Mouse (Mus musculus): ENCODE data around the gene Adprhl2. TPM values are rescaled to one million over a fixed set of nuclear protein-coding genes. Genes with fewer than 3 reads are reported as not detected.

The Adprhl2 gene
- polyA plus RNA-seq, 1 experiment, result 48.2 TPM

- DNase-seq (ENCODE audit: low spot score), result no peak
Observed at GRCm38 (mm10) chr4:126306058-126306457, 15.4 kb downstream of the Adprhl2 start.

DNA sequence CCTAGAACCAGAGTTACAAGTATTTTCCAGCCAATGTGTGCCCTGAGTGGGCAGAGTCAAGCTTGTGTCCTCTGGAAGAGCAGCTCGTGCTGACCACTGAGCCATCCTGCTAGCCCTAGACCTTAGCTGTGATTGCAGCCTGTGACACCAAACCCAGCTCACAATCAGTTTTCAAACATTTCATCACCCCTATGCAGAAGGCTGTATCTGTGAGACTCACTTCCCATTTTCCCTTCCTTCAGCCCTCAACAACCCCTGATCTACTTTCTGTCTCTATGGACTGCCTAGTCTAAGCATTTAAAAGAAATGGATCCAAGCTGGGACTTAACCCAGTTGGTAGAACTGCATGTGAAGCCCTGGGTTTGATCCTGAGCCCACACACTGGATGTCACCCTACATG lies 16.1 kb downstream of the Adprhl2 start:
- DNase-seq (ENCODE audit: low spot score), result no peak

- no peak for DNase-seq (ENCODE audit: low spot score)
Observed at GRCm38 (mm10) chr4:126303877-126304276, 17.6 kb downstream of the Adprhl2 start.

GRCm38 (mm10) chr4:126301584-126302309 lies 19.8 kb downstream of the Adprhl2 start:
- peak; percentile 19 for DNase-seq (ENCODE audit: low spot score)

GRCm38 (mm10) chr4:126300916-126301583 lies 20.5 kb downstream of the Adprhl2 start:
- DNase-seq (ENCODE audit: low spot score), result peak; percentile 34

- DNase-seq (ENCODE audit: low spot score), result peak; percentile 53
Observed at GRCm38 (mm10) chr4:126296617-126297101, 24.8 kb downstream of the Adprhl2 start.

DNA sequence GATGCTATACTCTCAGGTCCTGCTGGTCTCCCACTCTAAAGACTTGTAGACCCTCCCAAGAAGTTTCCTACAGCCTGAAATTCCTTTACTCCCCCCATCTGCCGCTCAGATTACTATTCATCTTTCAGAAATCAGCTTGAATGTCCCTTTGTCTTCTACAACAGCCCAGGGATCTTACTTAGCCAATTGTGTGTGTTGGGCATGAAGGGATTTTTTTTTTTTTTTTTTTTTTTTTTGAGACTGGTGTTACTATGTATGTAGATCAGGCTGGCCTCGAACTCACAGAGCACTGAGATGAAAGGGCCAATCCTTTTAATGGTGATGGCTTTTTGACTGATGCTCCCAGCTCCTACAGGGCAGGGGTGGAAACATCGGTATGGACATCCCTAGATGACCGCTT lies 25.6 kb downstream of the Adprhl2 start:
- DNase-seq (ENCODE audit: low spot score), result no peak

- DNase-seq (ENCODE audit: low spot score), result peak; percentile 16
Observed at GRCm38 (mm10) chr4:126295152-126295551, 26.4 kb downstream of the Adprhl2 start.

DNA sequence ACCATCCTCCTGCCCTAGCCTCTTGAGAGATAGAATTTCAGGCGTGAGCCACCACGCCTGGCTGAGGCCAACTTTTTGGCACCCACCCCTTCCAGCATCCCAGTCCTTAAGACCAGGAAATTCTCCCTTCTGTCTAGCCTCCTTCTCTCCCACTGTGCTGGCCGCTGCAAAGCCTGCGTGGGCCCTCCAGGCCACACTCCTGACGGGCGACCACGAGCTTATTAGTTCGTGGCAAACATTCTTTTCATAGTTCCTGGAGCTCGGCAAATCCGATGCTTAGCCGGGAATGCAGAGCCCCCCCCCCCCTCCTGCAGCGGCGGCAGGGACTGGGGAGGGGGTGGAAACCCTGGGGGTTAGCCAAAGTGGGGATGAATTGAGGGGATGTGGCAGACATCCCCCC lies 30.3 kb downstream of the Adprhl2 start:
- DNase-seq (ENCODE audit: low spot score), result no peak

DNA sequence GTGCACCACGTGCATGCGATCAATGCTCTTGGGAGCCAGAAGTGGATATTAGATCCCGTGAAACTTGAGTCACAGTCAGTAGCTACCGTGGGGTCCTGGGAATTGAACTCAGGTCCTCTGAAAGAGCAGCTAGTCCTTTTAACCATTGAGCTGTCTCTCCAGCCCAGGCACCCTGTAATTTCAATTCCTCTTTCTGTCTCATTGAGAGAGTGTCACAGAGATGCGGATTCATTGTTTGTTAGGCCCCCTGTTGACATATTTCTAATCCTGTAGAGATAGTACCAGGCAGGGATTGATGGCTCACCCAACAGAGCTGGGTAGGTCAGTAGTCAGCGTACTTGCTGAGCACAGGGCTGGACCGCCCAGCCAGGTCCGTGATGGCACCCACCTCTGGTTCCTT lies 31.2 kb downstream of the Adprhl2 start:
- DNase-seq (ENCODE audit: low spot score), result no peak

GRCm38 (mm10) chr4:126288085-126288666 lies 33.3 kb downstream of the Adprhl2 start:
- DNase-seq (ENCODE audit: low spot score), result no peak

DNA sequence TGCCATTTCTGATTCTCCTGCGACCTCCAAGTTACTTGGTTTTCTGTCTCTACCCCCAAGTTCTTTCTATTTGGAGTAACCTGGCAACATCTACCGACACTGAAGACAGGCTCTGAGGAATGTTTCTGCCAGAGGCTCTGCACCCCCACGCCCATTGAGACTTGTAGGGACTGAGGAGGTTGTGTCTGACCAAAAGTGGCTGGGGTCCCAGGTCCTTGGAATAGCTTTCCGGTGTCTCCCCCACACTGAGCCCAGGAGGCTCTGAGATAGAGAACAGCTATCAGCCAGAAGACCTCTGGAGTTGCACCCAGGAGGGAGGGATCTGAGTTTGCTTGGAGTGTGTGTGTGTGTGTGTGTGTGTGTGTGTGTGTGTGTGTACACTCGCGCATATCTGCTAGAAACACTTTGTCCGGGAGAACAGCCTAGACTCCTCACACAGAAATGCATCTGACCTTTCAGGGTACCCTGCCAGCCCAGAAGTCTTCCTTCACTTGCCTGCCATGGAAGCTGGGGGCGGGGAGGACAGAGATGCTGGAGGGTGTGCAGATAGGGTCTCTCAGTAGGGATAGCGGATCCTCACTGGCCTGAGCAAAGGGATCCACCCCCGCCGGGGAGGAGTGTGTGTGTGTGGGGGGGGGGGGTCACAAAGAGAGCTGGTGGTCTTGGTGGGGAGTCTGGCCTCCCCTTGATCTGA lies 34.1 kb downstream of the Adprhl2 start:
- no peak for DNase-seq (ENCODE audit: low spot score)

GRCm38 (mm10) chr4:126286492-126286891 lies 35.0 kb downstream of the Adprhl2 start, which contains the start of gene Col8a2:
Gene Col8a2, plus strand, starts transcription at chr4:126286793.
- DNase-seq (ENCODE audit: low spot score), result no peak

DNA sequence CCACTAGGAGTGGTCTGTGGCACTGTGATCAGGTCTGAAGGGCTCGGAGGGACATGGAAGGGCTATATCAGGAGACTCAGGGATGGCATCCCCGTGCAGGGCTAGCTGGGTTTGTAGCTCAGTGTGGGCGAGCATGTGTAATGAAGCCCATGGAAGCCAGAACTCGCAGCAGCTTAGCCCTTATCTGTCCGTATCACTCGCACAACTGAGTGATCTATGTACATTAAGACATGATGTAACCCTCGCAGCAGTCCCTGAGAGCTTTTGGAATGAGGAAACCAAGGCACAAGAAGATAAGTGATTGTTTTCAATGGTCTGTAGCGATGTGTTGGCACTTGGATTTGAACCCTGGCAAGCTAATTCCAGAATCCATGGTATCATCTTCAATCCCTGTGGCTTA lies 37.9 kb downstream of the Adprhl2 start:
- no peak for DNase-seq (ENCODE audit: low spot score)

- no peak for DNase-seq (ENCODE audit: low spot score)
Observed at GRCm38 (mm10) chr4:126281706-126282105, 39.8 kb downstream of the Adprhl2 start.

DNA sequence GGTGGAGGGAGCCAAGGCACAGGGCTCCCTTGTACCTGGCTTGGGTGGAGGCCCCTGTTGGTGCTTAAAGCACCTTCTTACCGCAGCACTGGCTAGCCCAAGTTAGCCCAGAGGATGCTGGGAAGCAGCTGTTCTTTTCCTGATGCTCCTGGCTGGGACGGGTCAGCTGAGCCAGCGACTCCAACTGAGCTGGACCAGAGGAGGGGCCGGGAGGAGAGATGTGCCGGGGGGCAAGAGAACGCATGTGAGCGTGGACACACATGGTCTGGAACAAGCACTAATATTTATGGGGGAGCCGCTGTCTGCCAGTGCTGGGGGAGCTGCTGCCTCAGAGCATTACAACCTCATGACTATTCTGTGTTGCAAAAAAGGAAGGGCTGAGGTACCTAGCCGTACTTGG lies 42.5 kb downstream of the Adprhl2 start:
- no peak for DNase-seq (ENCODE audit: low spot score)

DNA sequence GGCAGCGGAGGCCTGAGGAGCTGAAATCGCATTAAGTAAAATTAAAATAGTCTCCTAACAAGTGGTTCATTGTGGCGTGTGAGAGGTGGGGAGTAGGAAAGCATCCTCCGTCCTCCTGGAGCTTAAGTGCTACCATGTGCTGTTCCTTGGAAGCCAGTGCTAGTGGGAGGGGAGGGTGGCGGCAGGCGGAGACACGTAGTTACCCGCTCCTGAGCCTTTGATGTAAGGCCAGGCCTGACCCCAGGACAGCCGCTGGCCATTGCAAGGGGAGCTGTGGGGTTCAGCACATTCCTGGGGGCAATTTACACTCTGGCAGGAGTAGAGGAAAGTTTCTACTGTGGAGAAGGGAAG lies 43.0 kb downstream of the Adprhl2 start:
- DNase-seq (ENCODE audit: low spot score), result no peak

- DNase-seq (ENCODE audit: low spot score), result no peak
Observed at GRCm38 (mm10) chr4:126277906-126278564, 43.5 kb downstream of the Adprhl2 start.

- DNase-seq (ENCODE audit: low spot score), result no peak
Observed at GRCm38 (mm10) chr4:126275681-126276131, 45.8 kb downstream of the Adprhl2 start.

GRCm38 (mm10) chr4:126275081-126275480 lies 46.4 kb downstream of the Adprhl2 start:
- no peak for DNase-seq (ENCODE audit: low spot score)

DNA sequence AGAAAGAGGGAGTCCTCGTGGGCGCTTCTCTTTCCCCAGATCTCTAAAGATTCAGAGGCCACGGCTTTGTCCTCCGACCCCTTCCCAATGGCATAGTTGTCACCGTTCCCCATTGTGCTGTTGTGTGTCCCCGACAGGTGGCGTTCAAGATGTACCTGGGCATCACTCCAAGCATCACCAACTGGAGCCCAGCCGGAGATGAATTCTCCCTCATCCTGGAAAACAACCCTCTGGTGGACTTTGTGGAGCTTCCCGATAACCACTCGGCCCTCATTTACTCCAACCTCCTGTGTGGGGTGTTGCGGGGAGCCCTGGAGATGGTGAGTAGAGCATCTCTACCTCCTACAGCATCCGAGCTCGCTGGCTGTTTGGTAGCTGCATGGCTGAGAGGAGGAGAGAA lies 47.8 kb downstream of the Adprhl2 start:
- DNase-seq (ENCODE audit: low spot score), result no peak

GRCm38 (mm10) chr4:126269292-126269691 lies 52.2 kb downstream of the Adprhl2 start:
- DNase-seq (ENCODE audit: low spot score), result no peak
